Mouse (Mus musculus) heart, embryonic 14.5 days (tissue): ENCODE measurements at regions not wholly inside any gene's neighbourhood (a gene's known extent, or its start where the extent isn't known, plus 50 kb on each side); places are given as distances from the start of the nearest gene placed in this dataset.

Experiments used
- ATAC-seq: fragments of 200-750 bp; cut with Nextera tagmentation; 2 replicates; pipeline ENCODE4 v1.8.0; 2017; ENCODE audit warnings: low read depth, moderate TSS enrichment; ENCODE audit not compliant: insufficient number of reproducible peaks, insufficient read depth, low FRiP score
- H3K27ac ChIP-seq, 2 experiments: fragments of 200-500 bp in 1 of 2; fragments of 300-500 bp in 1 of 2; sonication (generic) in 1 of 2; replicated peaks in 1 of 2; 2 replicates each; pipeline ENCODE4 v1.5.1; 2012 to 2014; ENCODE audit warnings: low read depth in 2 of 2, low read length in 2 of 2, control low read depth in 1 of 2, mild to moderate bottlenecking in 1 of 2, mixed read lengths in 1 of 2; ENCODE audit not compliant: control insufficient read depth in 1 of 2, insufficient read depth in 1 of 2
- H3K27me3 ChIP-seq: fragments of 300-500 bp; sonication (generic); 2 replicates; pipeline ENCODE4 v1.6.1; 2014; ENCODE audit warnings: mild to moderate bottlenecking, low read length, control low read depth; ENCODE audit not compliant: control insufficient read depth, insufficient read depth
- H3K36me3 ChIP-seq: fragments of 300-500 bp; sonication (generic); 2 replicates; pipeline ENCODE4 v1.6.1; 2014; ENCODE audit warnings: mild to moderate bottlenecking, control low read depth, low read length, mixed read lengths; ENCODE audit not compliant: control insufficient read depth, insufficient read depth
- H3K4me1 ChIP-seq, 2 experiments: fragments of 200-500 bp in 1 of 2; fragments of 300-500 bp in 1 of 2; sonication (generic) in 1 of 2; 2 replicates each; pipeline ENCODE4 v1.6.1; 2012 to 2014; ENCODE audit warnings: low read length in 2 of 2, control low read depth in 1 of 2, mixed read lengths in 1 of 2; ENCODE audit not compliant: control insufficient read depth in 2 of 2, insufficient read depth in 2 of 2
- H3K4me2 ChIP-seq: fragments of 300-500 bp; sonication (generic); 2 replicates; pipeline ENCODE4 v1.6.1; 2014; ENCODE audit warnings: mild to moderate bottlenecking, low read length
- H3K4me3 ChIP-seq, 2 experiments: fragments of 200-500 bp in 1 of 2; fragments of 300-500 bp in 1 of 2; sonication (generic) in 1 of 2; 2 replicates each; pipeline ENCODE4 v1.5.1; 2012 to 2014; ENCODE audit warnings: low read length in 2 of 2, mild to moderate bottlenecking in 2 of 2, control low read depth in 1 of 2, low read depth in 1 of 2, moderate library complexity in 1 of 2; ENCODE audit not compliant: control insufficient read depth in 1 of 2, insufficient read depth in 1 of 2
- H3K9ac ChIP-seq: fragments of 300-500 bp; sonication (generic); 2 replicates; pipeline ENCODE4 v1.6.1; 2014; ENCODE audit warnings: mild to moderate bottlenecking, low read length
- H3K9me3 ChIP-seq: fragments of 300-500 bp; sonication (generic); 2 replicates; pipeline ENCODE4 v1.6.1; 2016; ENCODE audit warnings: low read length, control low read depth; ENCODE audit not compliant: control insufficient read depth
- WGBS: fragments of 180-500 bp; shearing (Covaris S2); extraction: QIAGEN DNeasy Blood & Tissue Kit; methylation state at CpG from one replicate; pipeline ENCODE4 v1.1.7; 2014; 5-methylcytosine and 5-hydroxymethylcytosine counted together

DNA sequence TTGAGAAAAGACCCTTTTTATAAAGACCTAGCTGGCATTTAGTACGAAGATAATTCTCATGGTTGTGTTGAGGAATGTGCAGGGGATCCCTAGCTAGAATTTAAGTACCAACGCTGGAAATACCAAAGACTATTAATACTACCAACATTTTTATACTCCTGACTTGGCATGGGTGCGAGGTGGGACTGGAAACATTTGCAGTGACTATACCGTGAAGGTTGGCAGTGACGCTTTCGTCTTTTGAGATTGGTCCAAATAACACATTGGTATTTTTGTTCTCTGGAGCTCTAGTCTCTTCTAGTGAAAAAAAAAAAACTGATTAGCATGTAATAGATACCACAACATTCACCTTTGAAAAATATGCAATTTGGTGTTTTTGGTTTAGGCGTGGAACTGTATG is 213.7 kb downstream of the Dusp6 start:
- no peaks in the 10 kb centered on the region for H3K36me3 ChIP-seq
- no peak overlapping the region for H3K27ac ChIP-seq
- no peak overlapping the region for H3K4me3 ChIP-seq
- no peaks in the 10 kb centered on the region for H3K27me3 ChIP-seq
- WGBS: 85% methylated on average over 7 of the region's 7 CpGs
- ATAC-seq: no peak
- H3K4me1 ChIP-seq: peaks cover 4 to 5% of the 10 kb centered on the region in 2 experiments; a peak in 3 of 4 replicates
- no peak overlapping the region for H3K4me2 ChIP-seq
- no peaks in the 10 kb centered on the region for H3K9me3 ChIP-seq
- H3K9ac ChIP-seq: no peak overlapping the region

- no peak overlapping the region for H3K4me3 ChIP-seq
These were observed 217.5 kb downstream of the Dusp6 start for GRCm38 (mm10) chr10:99480573-99480972.

DNA sequence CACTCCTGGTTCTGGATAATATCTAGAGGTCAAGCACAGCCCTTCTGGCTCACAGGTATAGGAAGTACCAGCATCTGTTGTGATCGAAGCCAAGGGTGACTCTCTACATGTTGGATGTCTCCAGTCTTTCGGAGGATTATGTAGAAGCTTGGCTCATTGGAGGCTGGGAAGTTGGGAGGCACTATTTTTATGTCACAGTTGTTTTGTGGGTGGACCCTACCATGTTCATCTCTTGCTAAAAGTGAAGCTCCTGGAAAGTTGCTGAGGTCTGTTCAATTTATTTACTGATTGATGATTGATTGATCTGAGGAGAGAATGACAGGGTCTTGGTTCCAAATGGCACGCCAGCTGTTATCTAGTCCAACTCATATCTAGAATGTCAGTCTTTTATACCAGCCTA is 219.0 kb downstream of the Dusp6 start:
- WGBS: 92% methylated on average over 3 of the region's 3 CpGs

More at GRCm38 (mm10) chr10:99480573-99480972, 217.5 kb downstream of the Dusp6 start:
- Histone ChIP-seq H3K9me3 (no peaks in the 10 kb centered on the region), H3K27me3 (no peaks in the 10 kb centered on the region), H3K9ac (no peak overlapping the region), H3K4me1 (no peaks in the 10 kb centered on the region), H3K27ac (no peak overlapping the region), H3K36me3 (no peaks in the 10 kb centered on the region), H3K4me2 (no peak overlapping the region)
- ATAC-seq: no peak
- WGBS: 79% methylated on average over 4 of the region's 4 CpGs

DNA sequence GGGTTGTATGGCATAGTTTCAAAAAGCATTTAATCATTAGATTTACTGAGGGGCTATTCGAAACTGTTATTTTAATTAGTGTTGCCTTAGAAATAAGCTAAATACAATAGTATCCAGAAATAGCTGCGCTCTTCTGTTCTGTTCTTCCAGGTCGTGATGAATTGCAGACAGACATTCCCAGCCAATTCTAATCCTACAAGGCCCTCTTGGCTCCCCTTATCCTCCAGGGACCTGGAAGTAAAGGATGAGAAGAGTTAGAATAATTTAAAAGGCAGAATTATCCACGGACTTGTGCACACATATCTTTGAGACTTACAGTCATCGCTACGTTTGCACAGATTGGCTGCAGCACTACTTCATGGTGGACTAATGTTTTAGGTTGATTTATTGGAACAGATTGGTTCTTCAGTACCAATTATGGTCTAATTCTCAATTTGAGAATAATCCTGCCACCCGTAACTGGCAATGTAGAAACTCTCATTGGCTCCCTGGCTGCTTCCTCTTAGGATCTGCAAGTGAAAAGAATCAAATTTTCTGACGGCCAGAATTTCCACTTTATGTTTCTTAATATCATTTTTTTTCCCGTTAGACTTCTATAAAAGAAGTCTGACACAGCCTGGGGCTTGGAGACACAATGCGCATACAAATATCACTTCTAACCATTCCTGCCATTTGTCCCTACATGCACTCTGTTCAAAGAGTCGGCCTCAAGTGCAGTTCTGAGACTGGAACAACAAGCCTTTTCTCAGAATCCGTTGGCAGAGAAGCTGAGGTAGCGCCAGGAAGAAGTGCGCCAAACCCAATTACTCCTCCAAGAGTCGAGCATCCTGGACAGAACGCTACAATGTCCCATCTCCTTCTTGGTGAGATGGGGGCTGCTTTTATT is 225.4 kb downstream of the Dusp6 start:
- Histone ChIP-seq H3K4me3 (no peak overlapping the region), H3K27ac (no peak overlapping the region), H3K4me1 (no peaks in the 10 kb centered on the region), H3K27me3 (no peaks in the 10 kb centered on the region), H3K4me2 (no peak overlapping the region), H3K9ac (no peak overlapping the region), H3K9me3 (peaks cover 5% of the 10 kb centered on the region; the same call in 1 of the 2 replicates), H3K36me3 (no peaks in the 10 kb centered on the region)
- 82% methylated on average over 16 of the region's 16 CpGs for WGBS
- no peak for ATAC-seq

More for the DNA sequence above, 219.0 kb downstream of the Dusp6 start:
- no peak overlapping the region for H3K4me3 ChIP-seq
- H3K9ac ChIP-seq: no peak overlapping the region
- no peak for ATAC-seq
- no peaks in the 10 kb centered on the region for H3K4me1 ChIP-seq
- H3K27ac ChIP-seq: no peak overlapping the region
- H3K36me3 ChIP-seq: no peaks in the 10 kb centered on the region
- peaks cover 2% of the 10 kb centered on the region; the same call in 1 of the 2 replicates for H3K9me3 ChIP-seq
- H3K27me3 ChIP-seq: no peaks in the 10 kb centered on the region
- no peak overlapping the region for H3K4me2 ChIP-seq

- Histone ChIP-seq H3K4me1 (no peaks in the 10 kb centered on the region; a peak in 1 of 4 replicates), H3K4me2 (no peak overlapping the region), H3K4me3 (no peak overlapping the region), H3K27me3 (no peaks in the 10 kb centered on the region), H3K9me3 (no peaks in the 10 kb centered on the region), H3K27ac (no peak overlapping the region), H3K36me3 (no peaks in the 10 kb centered on the region), H3K9ac (no peak overlapping the region)
- WGBS: 78% methylated on average over 17 of the region's 17 CpGs
- ATAC-seq: no peak
These were observed 247.8 kb downstream of the Csl start for GRCm38 (mm10) chr10:99511514-99512237.

DNA sequence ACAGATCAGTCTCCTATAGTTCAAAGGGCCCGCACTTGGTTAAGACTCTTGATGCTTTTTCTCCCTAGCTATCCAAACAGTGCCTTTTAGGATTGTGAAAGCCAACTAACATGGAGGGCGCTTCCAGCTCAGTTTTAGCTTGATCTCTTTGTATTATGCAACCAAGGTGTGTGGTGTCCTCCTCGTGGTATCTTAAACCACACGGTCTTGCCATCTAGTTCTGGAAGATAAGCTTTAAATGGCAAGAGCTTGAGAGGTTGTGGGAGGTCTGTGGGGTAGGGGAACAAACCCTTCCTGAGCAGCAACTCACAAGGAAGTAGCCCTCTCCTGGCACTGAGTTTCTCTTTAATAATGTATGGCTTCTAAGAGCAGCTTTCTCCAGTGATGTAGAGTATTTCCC is 241.5 kb downstream of the Csl start:
- 62% methylated on average over 4 of the region's 4 CpGs for WGBS
- Histone ChIP-seq H3K27ac (no peak overlapping the region), H3K4me3 (no peak overlapping the region), H3K36me3 (no peaks in the 10 kb centered on the region), H3K4me1 (peaks cover 0 to 3% of the 10 kb centered on the region in 2 experiments; a peak in 2 of 4 replicates), H3K9ac (no peak overlapping the region), H3K27me3 (no peaks in the 10 kb centered on the region), H3K4me2 (no peak overlapping the region), H3K9me3 (no peaks in the 10 kb centered on the region)
- no peak for ATAC-seq

DNA sequence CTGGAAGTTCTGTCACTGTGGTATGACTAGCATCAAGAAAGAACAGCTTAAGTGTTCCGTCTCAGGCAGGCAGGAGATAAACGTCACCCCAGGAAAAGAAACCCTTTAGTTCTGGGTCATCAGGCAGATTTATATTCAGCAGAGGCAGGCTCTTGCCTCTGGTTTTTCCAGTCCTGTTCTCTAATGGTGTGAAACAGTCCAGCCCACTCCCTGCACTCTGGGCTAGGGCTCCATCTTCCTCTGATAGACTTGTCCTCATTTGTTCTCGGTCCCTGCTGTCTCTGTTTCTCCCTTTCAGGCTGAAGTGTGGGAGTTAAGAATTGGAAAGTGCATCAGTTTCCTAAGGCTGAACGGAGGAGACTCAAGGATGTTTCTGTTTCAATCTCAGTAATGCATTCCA is 240.0 kb downstream of the Csl start:
- Histone ChIP-seq H3K27me3 (no peaks in the 10 kb centered on the region), H3K4me3 (no peak overlapping the region), H3K9me3 (no peaks in the 10 kb centered on the region), H3K4me2 (no peak overlapping the region), H3K27ac (no peak overlapping the region), H3K36me3 (no peaks in the 10 kb centered on the region), H3K9ac (no peak overlapping the region), H3K4me1 (peaks cover 7 to 8% of the 10 kb centered on the region in 2 experiments)
- no peak for ATAC-seq
- 30% methylated on average over 4 of the region's 4 CpGs for WGBS
